Mouse (Mus musculus) forebrain, embryonic 11.5 days (tissue): ENCODE data around the gene Cts6. TPM values are rescaled to one million over a fixed set of nuclear protein-coding genes. Genes with fewer than 3 reads are reported as not detected.
"Not testable (repeated sequence)": the region's sequence is repeated elsewhere in the genome, so short reads cannot be mapped to it uniquely, and the experiment has no call there.

Source experiments
- ATAC-seq: fragments of 200-750 bp; cut with Nextera tagmentation; replicated peaks from 2 replicates; pipeline ENCODE4 v1.8.0; 2017; ENCODE audit warnings: moderate TSS enrichment; ENCODE audit not compliant: low FRiP score
- DNase-seq: peaks from one replicate; pipeline ENCODE4 v3.0.0-alpha.2; 2017; ENCODE audit warnings: low spot score
- H3K27ac ChIP-seq: fragments of 300-500 bp; sonication (generic); 2 replicates; pipeline ENCODE4 v1.5.1; 2014; ENCODE audit warnings: low read depth, low read length
- H3K27me3 ChIP-seq: fragments of 300-500 bp; sonication (generic); 2 replicates; pipeline ENCODE4 v1.6.1; 2014; ENCODE audit warnings: mild to moderate bottlenecking, low read length, mixed read lengths; ENCODE audit not compliant: control insufficient read depth, insufficient read depth
- H3K36me3 ChIP-seq: fragments of 300-500 bp; sonication (generic); 2 replicates; pipeline ENCODE4 v1.6.1; 2014; ENCODE audit warnings: mild to moderate bottlenecking, low read length, moderate library complexity, mixed read lengths; ENCODE audit not compliant: control insufficient read depth, insufficient read depth
- H3K4me1 ChIP-seq: fragments of 300-500 bp; sonication (generic); replicated peaks from 2 replicates; pipeline ENCODE4 v1.6.1; 2014; ENCODE audit warnings: low read length, mixed read lengths; ENCODE audit not compliant: control insufficient read depth, insufficient read depth
- H3K4me2 ChIP-seq: fragments of 300-500 bp; sonication (generic); 2 replicates; pipeline ENCODE4 v1.6.1; 2014; ENCODE audit warnings: low read depth, mild to moderate bottlenecking, low read length, moderate library complexity, mixed read lengths; ENCODE audit not compliant: severe bottlenecking
- H3K4me3 ChIP-seq: fragments of 300-500 bp; sonication (generic); 2 replicates; pipeline ENCODE4 v1.5.1; 2014; ENCODE audit warnings: low read depth, low read length
- H3K9ac ChIP-seq: fragments of 300-500 bp; sonication (generic); 2 replicates; pipeline ENCODE4 v1.6.1; 2014; ENCODE audit warnings: low read length
- H3K9me3 ChIP-seq: fragments of 300-500 bp; sonication (generic); 2 replicates; pipeline ENCODE4 v1.6.1; 2016; ENCODE audit warnings: low read length, mixed read lengths; ENCODE audit not compliant: control insufficient read depth
- WGBS: fragments of 180-500 bp; shearing (Covaris S2); extraction: QIAGEN DNeasy Blood & Tissue Kit; methylation state at CpG from one replicate; pipeline ENCODE4 v1.1.7; 2014; 5-methylcytosine and 5-hydroxymethylcytosine counted together
- polyA plus RNA-seq: library from polyadenylated mRNA; unstranded; fragments of >200 nt; fragmentation: Nextera tagmentation; extraction: Ambion mirVana; gene quantifications from 2 replicates; pipeline ENCODE4 v1.2.1, GENCODE M21; 2014

Gene Cts6
- polyA plus RNA-seq: not detected in 2 replicates

DNA sequence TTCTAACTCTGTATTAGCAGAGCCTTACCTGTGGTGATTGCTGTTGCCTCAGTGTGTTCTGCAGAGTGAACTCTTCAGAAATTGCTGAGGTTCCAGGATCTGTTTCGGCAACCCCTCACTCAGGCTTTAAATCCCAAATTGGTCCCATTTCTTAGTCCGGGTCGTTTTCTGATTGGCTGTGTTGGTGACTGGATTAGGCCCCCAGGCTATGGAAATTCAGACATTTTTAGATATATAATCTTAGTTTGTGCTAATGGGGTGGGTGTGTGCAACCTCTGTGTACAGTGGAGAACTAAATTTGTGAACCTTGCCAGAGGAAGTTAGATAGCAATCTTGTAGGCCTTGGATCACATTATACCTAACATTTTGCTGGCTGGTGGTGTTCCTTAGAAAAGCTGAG, at the start of gene Cts6:
TSS of gene Cts6 (minus strand) at position 101 of the 400 bp plus-strand sequence.
- no peak within 1 kb of the TSS for H3K27ac ChIP-seq

GRCm38 (mm10) chr13:61241076-61241947, 38.1 kb upstream of the Cts6 start:
- Histone ChIP-seq H3K36me3 (no peaks in the 10 kb centered on the region), H3K4me3 (no peak overlapping the region), H3K4me1 (no peaks in the 10 kb centered on the region), H3K27me3 (no peaks in the 10 kb centered on the region), H3K9me3 (no peaks in the 10 kb centered on the region; the same call in 1 of the 2 replicates), H3K9ac (no peak overlapping the region), H3K4me2 (no peak overlapping the region), H3K27ac (no peak overlapping the region)
- peak; percentile 53 for DNase-seq
- ATAC-seq: no peak
- WGBS: 63% methylated on average over 13 of the region's 13 CpGs

More for the DNA sequence above, at the start of gene Cts6:
- no peak within 1 kb of the TSS for H3K9ac ChIP-seq
- ATAC-seq (no peak), DNase-seq (no peak)
- H3K4me3 ChIP-seq: no peak within 1 kb of the TSS
- H3K27me3 ChIP-seq: no peaks in the 10 kb centered on the region
- no peaks in the 10 kb centered on the region for H3K36me3 ChIP-seq
- H3K9me3 ChIP-seq: peaks cover 14% of the 10 kb centered on the region
- no peaks in the 10 kb centered on the region for H3K4me1 ChIP-seq
- WGBS: 81% methylated on average over 3 of the region's 3 CpGs
- H3K4me2 ChIP-seq: no peak within 1 kb of the TSS

DNA sequence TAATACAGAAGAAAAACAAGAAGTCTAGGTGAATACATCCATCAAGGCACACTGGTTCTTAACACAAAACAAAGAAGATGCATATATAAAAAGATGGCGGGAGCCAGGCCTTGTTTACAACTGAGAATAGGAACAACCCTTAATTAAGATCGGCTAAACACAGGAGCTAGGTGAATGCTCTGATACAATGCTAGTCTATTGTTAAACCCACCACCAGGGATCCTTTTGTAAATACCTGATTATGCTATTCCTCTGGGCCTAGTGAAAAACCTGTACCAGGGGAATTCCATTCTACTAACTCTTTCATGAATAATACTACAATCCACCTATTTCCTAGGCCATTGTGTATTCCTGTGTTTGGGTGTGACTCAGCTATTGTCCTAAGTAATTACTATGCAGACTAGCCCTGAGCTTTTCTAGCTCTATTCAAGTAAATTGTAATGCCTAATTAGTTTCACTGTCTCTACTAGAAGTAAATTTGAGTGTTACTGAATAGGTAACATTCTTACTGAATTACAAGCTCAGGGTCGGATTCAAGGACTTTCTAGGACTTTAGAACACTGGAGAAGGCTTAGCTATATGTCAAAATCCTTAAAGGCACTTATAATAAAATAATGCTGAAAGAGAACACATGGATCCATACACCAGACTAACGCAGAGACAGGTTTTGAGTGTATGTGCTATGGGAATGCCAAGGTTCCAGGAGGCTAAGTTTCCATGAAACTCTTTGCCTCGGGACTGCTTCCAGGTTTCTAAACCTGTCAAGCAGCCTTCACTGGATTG, 17.9 kb downstream of the Cts6 start:
- not testable (repeated sequence) for H3K4me1 ChIP-seq, H3K4me3 ChIP-seq, H3K36me3 ChIP-seq, H3K27ac ChIP-seq, ATAC-seq, H3K4me2 ChIP-seq, H3K9me3 ChIP-seq, H3K9ac ChIP-seq, DNase-seq, H3K27me3 ChIP-seq
- 84% methylated on average over 5 of the region's 5 CpGs for WGBS

- 87% methylated on average over 4 of the region's 4 CpGs for WGBS
- ATAC-seq: no peak
- no peak overlapping the region for H3K4me2 ChIP-seq
- no peaks in the 10 kb centered on the region for H3K36me3 ChIP-seq
- no peak overlapping the region for H3K9ac ChIP-seq
- no peak overlapping the region for H3K27ac ChIP-seq
- DNase-seq: no peak
- no peaks in the 10 kb centered on the region for H3K4me1 ChIP-seq
- H3K9me3 ChIP-seq: peaks cover 8% of the 10 kb centered on the region
- H3K4me3 ChIP-seq: no peak overlapping the region
- no peaks in the 10 kb centered on the region for H3K27me3 ChIP-seq
Measured at GRCm38 (mm10) chr13:61164622-61165021, 38.6 kb downstream of the Cts6 start.

DNA sequence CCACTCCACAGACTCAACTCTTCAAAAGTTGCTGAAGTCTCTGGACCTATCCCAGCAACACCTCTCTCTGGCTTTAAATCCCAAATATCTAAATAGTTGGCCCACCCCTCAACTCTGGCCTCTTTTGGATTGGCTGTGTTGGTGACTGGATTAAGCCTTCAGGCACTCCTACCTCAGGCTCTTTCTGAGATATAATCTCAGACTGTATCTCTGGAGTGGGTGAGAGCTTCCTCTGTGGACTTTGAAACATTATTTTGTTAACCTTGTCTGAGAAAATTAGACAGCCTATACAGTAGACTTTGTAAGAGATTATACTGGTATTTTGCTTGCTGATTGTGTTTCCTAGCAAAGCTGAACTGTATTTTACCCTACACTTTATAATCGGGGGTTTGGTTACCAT, 39.1 kb downstream of the Cts6 start, which contains the start of gene Ctsr:
TSS of gene Ctsr (minus strand) at position 101 of the 400 bp plus-strand sequence.
- Histone ChIP-seq H3K27me3 (no peaks in the 10 kb centered on the region), H3K4me2 (no peak within 1 kb of the TSS), H3K4me3 (no peak within 1 kb of the TSS), H3K36me3 (no peaks in the 10 kb centered on the region), H3K27ac (no peak within 1 kb of the TSS), H3K4me1 (no peaks in the 10 kb centered on the region), H3K9ac (no peak within 1 kb of the TSS), H3K9me3 (peaks cover 3% of the 10 kb centered on the region)
- DNase-seq (no peak), ATAC-seq (no peak)
- 87% methylated on average over 1 of the region's 1 CpGs for WGBS

Other genes starting within 250 kb of the Cts6 start
- gene Ctsj, start 197.5 kb downstream of the Cts6 start, polyA plus RNA-seq: not detected in 2 replicates
- not detected in 2 replicates for gene Ctsq, start 162.8 kb downstream of the Cts6 start, polyA plus RNA-seq
- not detected in 2 replicates for gene Ctsr, start 39.2 kb downstream of the Cts6 start, polyA plus RNA-seq
- gene Cts8, start 51.9 kb upstream of the Cts6 start, polyA plus RNA-seq: not detected in 2 replicates
- gene Gm49398, start 85.4 kb upstream of the Cts6 start, polyA plus RNA-seq: not detected in 2 replicates
- gene Cts7, start 154.8 kb upstream of the Cts6 start, polyA plus RNA-seq: not detected in 2 replicates